Mouse (Mus musculus): ENCODE measurements at regions not wholly inside any gene's neighbourhood (a gene's known extent, or its start where the extent isn't known, plus 50 kb on each side); places are given as distances from the start of the nearest gene placed in this dataset.

- 75% methylated on average over 2 of the region's 2 CpGs for WGBS
- Histone ChIP-seq H3K4me2 (ENCODE audit: low read length) (no peak overlapping the region), H3K9me3 (ENCODE audit: control insufficient read depth, low read length) (no peaks in the 10 kb centered on the region), H3K27me3 (ENCODE audit: control insufficient read depth, insufficient read depth, low read length) (no peaks in the 10 kb centered on the region), H3K4me1 (ENCODE audit: control insufficient read depth in 2 of 2, insufficient read depth in 2 of 2, low read length in 2 of 2) (no peaks in the 10 kb centered on the region), H3K4me3 (ENCODE audit: control insufficient read depth in 1 of 2, insufficient read depth in 1 of 2, low read depth in 1 of 2, low read length in 2 of 2) (no peak overlapping the region), H3K36me3 (ENCODE audit: control insufficient read depth, insufficient read depth, low read length) (no peaks in the 10 kb centered on the region), H3K27ac (replicated peaks in 1 of 2; ENCODE audit: control insufficient read depth in 1 of 2, insufficient read depth in 1 of 2, low read depth in 2 of 2, low read length in 2 of 2) (no peak overlapping the region), H3K9ac (ENCODE audit: low read length) (no peak overlapping the region)
- no peak for ATAC-seq (ENCODE audit: insufficient number of reproducible peaks, insufficient read depth, low FRiP score, low read depth)
These were observed 131.4 kb upstream of the Slc35b3 start for GRCm38 (mm10) chr13:39092058-39092457.

DNA sequence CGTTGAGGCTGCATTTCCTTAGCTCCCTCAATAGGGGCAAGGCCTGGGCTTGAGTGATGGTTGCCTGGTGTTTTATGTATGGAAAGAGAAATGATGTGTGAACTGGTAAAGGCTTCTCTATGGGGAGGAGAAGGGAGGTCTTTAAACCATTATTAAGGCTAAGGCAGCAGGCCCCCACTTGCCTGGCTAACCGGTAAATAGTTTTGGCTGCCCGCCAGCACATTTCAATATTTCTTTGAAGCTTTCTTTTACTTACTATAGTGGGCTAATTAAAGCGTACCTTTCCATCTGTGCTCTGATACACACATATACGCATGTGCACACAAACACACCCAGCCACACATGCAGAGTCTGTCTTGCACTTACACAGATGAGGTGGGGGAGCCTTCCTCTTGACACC is 123.9 kb upstream of the Slc35b3 start:
- Histone ChIP-seq H3K36me3 (ENCODE audit: control insufficient read depth, insufficient read depth, low read length) (no peaks in the 10 kb centered on the region), H3K4me3 (ENCODE audit: control insufficient read depth in 1 of 2, insufficient read depth in 1 of 2, low read depth in 1 of 2, low read length in 2 of 2) (no peak overlapping the region), H3K27me3 (ENCODE audit: control insufficient read depth, insufficient read depth, low read length) (no peaks in the 10 kb centered on the region), H3K4me1 (ENCODE audit: control insufficient read depth in 2 of 2, insufficient read depth in 2 of 2, low read length in 2 of 2) (no peaks in the 10 kb centered on the region), H3K27ac (replicated peaks in 1 of 2; ENCODE audit: control insufficient read depth in 1 of 2, insufficient read depth in 1 of 2, low read depth in 2 of 2, low read length in 2 of 2) (no peak overlapping the region), H3K9me3 (ENCODE audit: control insufficient read depth, low read length) (no peaks in the 10 kb centered on the region), H3K4me2 (ENCODE audit: low read length) (no peak overlapping the region), H3K9ac (ENCODE audit: low read length) (no peak overlapping the region)
- WGBS: 77% methylated on average over 5 of the region's 5 CpGs
- ATAC-seq (ENCODE audit: insufficient number of reproducible peaks, insufficient read depth, low FRiP score, low read depth): no peak

DNA sequence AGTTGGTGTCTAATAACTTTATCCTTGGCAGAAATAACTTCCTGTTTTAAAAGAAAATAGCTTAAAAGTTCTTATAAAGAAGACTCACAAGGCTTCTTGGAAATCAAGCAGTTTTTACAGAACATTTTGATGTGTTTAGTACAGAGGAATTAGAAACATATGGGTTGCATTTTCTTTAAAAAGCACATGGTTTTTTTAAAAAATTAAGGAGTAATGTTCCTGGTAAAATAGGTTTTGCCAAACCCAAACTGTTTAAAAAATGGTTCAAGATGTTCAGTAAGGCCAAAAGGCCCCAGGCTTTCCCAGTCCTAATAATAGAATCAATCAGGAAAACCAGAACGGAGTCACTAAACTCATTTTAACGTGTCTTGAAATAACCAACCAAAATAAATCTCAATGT is 113.5 kb upstream of the Slc35b3 start:
- Histone ChIP-seq H3K27ac (replicated peaks in 1 of 2; ENCODE audit: control insufficient read depth in 1 of 2, insufficient read depth in 1 of 2, low read depth in 2 of 2, low read length in 2 of 2) (no peak overlapping the region), H3K4me3 (ENCODE audit: control insufficient read depth in 1 of 2, insufficient read depth in 1 of 2, low read depth in 1 of 2, low read length in 2 of 2) (no peak overlapping the region), H3K9ac (ENCODE audit: low read length) (no peak overlapping the region), H3K36me3 (ENCODE audit: control insufficient read depth, insufficient read depth, low read length) (no peaks in the 10 kb centered on the region), H3K27me3 (ENCODE audit: control insufficient read depth, insufficient read depth, low read length) (no peaks in the 10 kb centered on the region), H3K4me1 (ENCODE audit: control insufficient read depth in 2 of 2, insufficient read depth in 2 of 2, low read length in 2 of 2) (no peaks in the 10 kb centered on the region), H3K4me2 (ENCODE audit: low read length) (no peak overlapping the region), H3K9me3 (ENCODE audit: control insufficient read depth, low read length) (no peaks in the 10 kb centered on the region)
- ATAC-seq (ENCODE audit: insufficient number of reproducible peaks, insufficient read depth, low FRiP score, low read depth): no peak
- WGBS: 76% methylated on average over 2 of the region's 2 CpGs

GRCm38 (mm10) chr13:39032263-39032662 is 71.6 kb upstream of the Slc35b3 start:
- Histone ChIP-seq H3K27ac (replicated peaks in 1 of 2; ENCODE audit: control insufficient read depth in 1 of 2, insufficient read depth in 1 of 2, low read depth in 2 of 2, low read length in 2 of 2) (no peak overlapping the region), H3K4me1 (ENCODE audit: control insufficient read depth in 2 of 2, insufficient read depth in 2 of 2, low read length in 2 of 2) (no peaks in the 10 kb centered on the region), H3K9me3 (ENCODE audit: control insufficient read depth, low read length) (0 out of 2 replicates have a peak, but pooled peaks cover 4% of the 10 kb centered on the region), H3K4me2 (ENCODE audit: low read length) (no peak overlapping the region), H3K27me3 (ENCODE audit: control insufficient read depth, insufficient read depth, low read length) (no peaks in the 10 kb centered on the region), H3K9ac (ENCODE audit: low read length) (no peak overlapping the region), H3K36me3 (ENCODE audit: control insufficient read depth, insufficient read depth, low read length) (no peaks in the 10 kb centered on the region), H3K4me3 (ENCODE audit: control insufficient read depth in 1 of 2, insufficient read depth in 1 of 2, low read depth in 1 of 2, low read length in 2 of 2) (no peak overlapping the region)
- WGBS: 88% methylated on average over 3 of the region's 3 CpGs
- ATAC-seq (ENCODE audit: insufficient number of reproducible peaks, insufficient read depth, low FRiP score, low read depth): no peak

DNA sequence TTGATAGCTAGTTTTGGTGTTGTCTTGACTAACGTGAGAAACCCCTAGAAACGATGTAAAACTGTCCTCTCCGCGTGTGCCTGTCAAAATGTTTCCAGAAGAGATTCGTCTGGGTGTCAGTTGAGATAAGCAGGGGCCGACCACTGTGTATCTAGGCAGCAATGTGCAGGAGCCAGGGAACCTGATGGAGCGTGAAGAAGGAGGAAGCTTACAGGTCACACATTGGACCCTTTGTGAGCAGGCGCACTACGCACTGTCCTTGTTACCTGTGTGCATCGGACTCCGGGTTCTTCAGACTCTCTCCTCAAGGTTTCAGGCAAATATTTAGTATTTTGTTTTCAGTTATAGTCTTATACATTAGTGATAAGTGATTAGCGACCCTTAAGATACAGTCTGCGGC is 59.5 kb upstream of the Slc35b3 start:
- no peak overlapping the region for H3K27ac ChIP-seq (replicated peaks in 1 of 2; ENCODE audit: control insufficient read depth in 1 of 2, insufficient read depth in 1 of 2, low read depth in 2 of 2, low read length in 2 of 2)
- no peaks in the 10 kb centered on the region for H3K4me1 ChIP-seq (ENCODE audit: control insufficient read depth in 2 of 2, insufficient read depth in 2 of 2, low read length in 2 of 2)
- no peak overlapping the region for H3K4me3 ChIP-seq (ENCODE audit: control insufficient read depth in 1 of 2, insufficient read depth in 1 of 2, low read depth in 1 of 2, low read length in 2 of 2)
- H3K9ac ChIP-seq (ENCODE audit: low read length): no peak overlapping the region
- 52% methylated on average over 13 of the region's 13 CpGs for WGBS
- ATAC-seq (ENCODE audit: insufficient number of reproducible peaks, insufficient read depth, low FRiP score, low read depth): no peak
- H3K4me2 ChIP-seq (ENCODE audit: low read length): no peak overlapping the region
- no peaks in the 10 kb centered on the region for H3K27me3 ChIP-seq (ENCODE audit: control insufficient read depth, insufficient read depth, low read length)
- H3K9me3 ChIP-seq (ENCODE audit: control insufficient read depth, low read length): no peaks in the 10 kb centered on the region
- H3K36me3 ChIP-seq (ENCODE audit: control insufficient read depth, insufficient read depth, low read length): no peaks in the 10 kb centered on the region

DNA sequence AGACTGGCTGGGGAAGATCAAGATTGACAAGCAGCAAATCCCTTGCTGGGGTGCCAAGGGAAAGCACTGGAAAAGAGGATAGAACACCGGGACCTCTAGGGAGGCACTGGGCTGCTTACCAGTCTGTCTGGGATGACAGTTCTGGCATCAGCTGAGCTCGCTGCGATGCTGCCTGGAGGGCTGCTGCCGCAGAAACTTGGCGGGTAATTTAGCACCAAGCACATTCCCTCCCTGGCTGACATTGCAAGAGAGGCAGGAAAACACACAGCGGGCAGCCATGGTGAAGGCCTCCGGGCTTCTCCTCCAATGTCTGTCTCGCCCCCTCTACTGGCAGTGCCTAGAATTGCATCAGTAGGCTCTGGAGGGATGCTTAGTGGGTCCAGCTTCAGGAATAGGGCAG is 51.0 kb upstream of the Slc35b3 start:
- Histone ChIP-seq H3K4me1 (ENCODE audit: control insufficient read depth in 2 of 2, insufficient read depth in 2 of 2, low read length in 2 of 2) (peaks cover 0 to 6% of the 10 kb centered on the region in 2 experiments; a peak in 2 of 4 replicates), H3K36me3 (ENCODE audit: control insufficient read depth, insufficient read depth, low read length) (no peaks in the 10 kb centered on the region), H3K27ac (replicated peaks in 1 of 2; ENCODE audit: control insufficient read depth in 1 of 2, insufficient read depth in 1 of 2, low read depth in 2 of 2, low read length in 2 of 2) (no peak overlapping the region), H3K27me3 (ENCODE audit: control insufficient read depth, insufficient read depth, low read length) (no peaks in the 10 kb centered on the region), H3K4me3 (ENCODE audit: control insufficient read depth in 1 of 2, insufficient read depth in 1 of 2, low read depth in 1 of 2, low read length in 2 of 2) (0 out of 4 replicates have a peak overlapping the region, but pooled peaks of 1 of the 2 experiments have one; percentile 17), H3K9me3 (ENCODE audit: control insufficient read depth, low read length) (no peaks in the 10 kb centered on the region), H3K4me2 (ENCODE audit: low read length) (peak overlapping the region; percentile 51), H3K9ac (ENCODE audit: low read length) (peak overlapping the region; percentile 18; the same call in 1 of the 2 replicates)
- under 1% methylated on average over 8 of the region's 8 CpGs for WGBS
- ATAC-seq (ENCODE audit: insufficient number of reproducible peaks, insufficient read depth, low FRiP score, low read depth): peak; percentile 21; the same call in 1 of the 2 replicates
